Mouse (Mus musculus): ENCODE measurements around the gene Aplp2.

- TF ChIP-seq CTCF (conservative IDR thresholded peaks at IDR 0.05; ENCODE audit: insufficient read depth, insufficient read length, low read depth, low read length), result no peak
- no peak for TF ChIP-seq POLR2A (IDR thresholded peaks at IDR 0.05; ENCODE audit: low read depth, low read length)
Observed at GRCm38 (mm10) chr9:31235030-31235429, 23.4 kb upstream of the Aplp2 start.
